Mouse (Mus musculus): ENCODE data around the gene Tinag. TPM values are rescaled to one million over a fixed set of nuclear protein-coding genes. Genes with fewer than 3 reads are reported as not detected.
"Not testable (repeated sequence)": the region's sequence is repeated elsewhere in the genome, so short reads cannot be mapped to it uniquely, and the experiment has no call there.

Tinag gene
- total RNA-seq (2021), result under 1 TPM in 1 of 2 experiments, not detected in 1; 0.29 TPM
- long read RNA-seq, experiment 1, result 0 reads
- long read RNA-seq, experiment 2, result 0 reads

DNA sequence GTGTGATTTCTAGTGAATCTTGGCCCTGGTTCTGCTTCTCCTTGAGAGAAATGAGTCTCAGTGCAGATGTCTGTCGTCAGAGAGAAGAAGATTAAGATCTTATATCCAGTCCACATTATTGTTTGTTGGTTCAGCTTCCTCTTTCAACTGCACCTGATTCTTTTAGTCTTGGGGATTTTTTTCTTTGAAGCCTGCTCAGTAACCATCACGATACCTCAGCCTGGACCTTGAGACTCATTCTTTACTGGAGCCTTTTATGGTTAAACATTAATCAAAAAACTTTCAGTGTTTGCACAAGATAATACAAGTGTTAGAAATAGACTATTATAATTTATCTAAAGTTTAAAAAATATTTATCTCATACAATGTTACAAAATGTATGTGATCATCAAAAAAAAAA, at the start of gene Tinag:
Gene Tinag (minus strand): TSS at position 210 of the 400 bp plus-strand sequence.
- DNase-seq (ENCODE audit: low spot score in 2 of 2), result no peak

DNA sequence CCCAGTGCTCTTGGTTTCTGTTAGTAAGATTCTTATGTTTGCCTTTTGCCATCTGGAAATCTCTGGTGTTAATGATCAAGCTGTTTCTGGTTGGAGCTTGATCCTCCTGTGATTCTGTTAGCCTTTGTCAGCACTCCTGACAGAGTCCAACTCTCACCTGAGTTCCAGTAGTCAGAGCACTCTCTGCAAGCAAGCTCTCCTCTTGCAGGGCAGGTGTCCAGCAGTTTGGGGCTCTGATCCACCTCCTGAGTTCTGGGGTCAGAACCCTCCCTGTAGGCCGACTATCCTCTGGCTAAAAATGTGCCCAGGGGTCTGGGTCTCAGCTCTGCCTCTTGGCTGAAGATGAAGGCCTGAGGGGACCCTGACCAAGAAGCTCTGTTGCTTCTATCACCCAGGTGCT, 37.6 kb upstream of the Tinag start:
- DNase-seq (ENCODE audit: low spot score in 2 of 2), result not testable (repeated sequence)

DNA sequence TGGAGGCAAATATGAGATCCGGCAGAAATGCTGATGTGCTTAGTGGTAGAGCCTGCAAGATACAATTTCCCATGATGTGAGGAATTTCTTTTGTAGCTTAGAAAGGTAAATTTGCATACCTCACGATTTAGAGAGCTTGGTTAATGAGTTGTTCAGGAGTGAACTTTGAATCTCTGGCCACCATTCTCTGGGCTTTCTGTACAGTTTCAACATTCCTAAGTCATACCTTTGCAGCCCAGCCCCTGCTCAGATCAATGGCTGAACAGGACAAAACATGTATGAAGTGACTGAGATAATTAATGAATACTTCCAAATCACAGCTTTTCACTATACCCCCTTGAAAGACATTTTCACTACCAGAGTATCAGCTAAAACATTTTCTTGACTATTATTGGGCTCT, 26.1 kb upstream of the Tinag start:
- DNase-seq (ENCODE audit: low spot score in 2 of 2), result no peak

DNA sequence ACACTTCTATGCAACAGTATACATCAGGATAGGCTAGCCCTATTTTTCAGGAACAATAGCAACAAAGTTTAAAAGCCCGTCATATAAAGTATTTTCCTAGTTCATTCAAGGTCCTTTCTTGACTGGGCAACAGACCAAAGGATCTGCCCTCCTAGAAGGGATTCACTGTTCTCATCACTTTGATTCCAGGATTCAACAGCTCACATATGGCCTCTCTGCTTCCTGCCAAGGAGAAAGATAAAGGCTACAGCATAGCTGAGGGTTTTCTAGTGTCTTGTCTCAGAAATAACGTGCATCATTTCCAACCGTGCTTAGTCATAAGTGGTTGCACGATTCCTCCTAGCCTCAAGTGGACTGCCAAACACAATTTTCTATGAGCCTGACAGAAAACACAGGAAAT, 11.0 kb upstream of the Tinag start:
- DNase-seq (ENCODE audit: low spot score in 2 of 2), result no peak

DNA sequence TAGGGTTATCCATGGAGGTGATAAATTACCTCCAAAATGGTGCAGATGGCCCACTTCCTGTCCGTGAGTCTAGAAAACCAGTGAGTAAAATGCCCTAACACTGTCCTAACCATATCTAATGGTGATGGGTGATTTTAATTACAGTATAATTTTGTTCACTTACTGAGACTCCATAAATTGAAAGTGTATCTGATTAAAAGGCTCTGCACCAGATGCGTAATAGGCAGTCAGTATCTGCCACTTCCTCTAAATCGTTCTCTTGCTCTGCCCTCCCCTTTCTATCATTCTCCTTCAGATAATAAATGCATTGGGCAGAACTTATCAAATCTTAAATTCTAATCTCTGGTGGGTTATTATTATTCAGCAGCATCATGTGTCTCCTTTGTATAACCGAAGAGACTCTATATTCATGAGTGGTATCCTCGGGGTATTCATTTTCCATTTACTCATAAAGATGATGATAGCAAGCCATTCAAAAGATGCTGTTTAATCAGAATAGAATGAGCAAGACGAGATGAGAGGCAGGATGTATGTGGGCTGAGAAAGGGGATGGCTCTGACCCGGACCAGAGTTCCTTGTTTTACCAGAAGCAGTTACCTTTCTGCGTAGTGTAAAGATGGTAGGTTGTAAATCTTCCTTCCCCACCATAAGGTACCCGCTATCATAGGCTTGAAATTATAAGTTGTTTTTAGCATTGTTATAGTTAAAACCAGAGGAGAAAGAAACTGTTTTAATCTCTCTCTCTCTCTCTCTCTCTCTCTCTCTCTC, 9.0 kb upstream of the Tinag start:
- no peak for DNase-seq (ENCODE audit: low spot score in 2 of 2)

DNA sequence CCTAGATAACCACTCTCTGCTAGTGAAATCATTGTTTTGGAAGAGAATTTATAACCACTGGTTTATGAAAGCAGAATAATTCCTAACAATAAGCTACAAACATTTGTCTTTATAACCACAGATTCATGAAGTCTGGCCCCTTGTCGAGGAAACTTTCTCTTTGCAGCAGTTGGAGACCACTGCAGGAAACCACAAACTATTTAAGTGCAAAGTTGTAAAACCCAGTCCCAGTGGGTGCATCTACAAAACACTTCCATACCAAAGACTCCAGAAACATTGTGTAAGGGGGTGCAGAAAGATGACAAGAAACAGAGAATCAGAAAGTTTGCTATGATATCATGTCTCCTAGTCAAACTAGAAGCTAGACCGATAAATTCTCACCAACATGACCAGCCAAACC, 5.8 kb upstream of the Tinag start:
- no peak for DNase-seq (ENCODE audit: low spot score in 2 of 2)

DNA sequence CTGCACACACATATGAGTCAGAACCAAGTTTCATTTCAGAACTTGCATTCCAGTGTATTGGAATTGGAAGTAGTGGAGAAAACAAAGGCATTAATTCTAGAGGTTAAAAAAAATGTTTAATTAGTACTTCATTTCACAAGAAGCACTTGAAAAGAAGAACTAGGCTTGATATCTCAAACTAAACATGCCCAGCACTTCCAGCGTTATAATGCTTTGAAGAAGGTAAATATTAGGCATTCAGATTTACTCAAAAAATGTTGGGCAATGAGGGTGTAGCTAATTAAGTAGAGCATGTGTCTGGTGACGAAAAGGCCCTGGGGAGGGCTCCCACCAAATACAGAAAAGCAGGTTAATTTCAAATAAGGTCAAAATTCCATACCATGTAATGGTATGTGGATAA, 4.1 kb upstream of the Tinag start:
- DNase-seq (ENCODE audit: low spot score in 2 of 2), result no peak

DNA sequence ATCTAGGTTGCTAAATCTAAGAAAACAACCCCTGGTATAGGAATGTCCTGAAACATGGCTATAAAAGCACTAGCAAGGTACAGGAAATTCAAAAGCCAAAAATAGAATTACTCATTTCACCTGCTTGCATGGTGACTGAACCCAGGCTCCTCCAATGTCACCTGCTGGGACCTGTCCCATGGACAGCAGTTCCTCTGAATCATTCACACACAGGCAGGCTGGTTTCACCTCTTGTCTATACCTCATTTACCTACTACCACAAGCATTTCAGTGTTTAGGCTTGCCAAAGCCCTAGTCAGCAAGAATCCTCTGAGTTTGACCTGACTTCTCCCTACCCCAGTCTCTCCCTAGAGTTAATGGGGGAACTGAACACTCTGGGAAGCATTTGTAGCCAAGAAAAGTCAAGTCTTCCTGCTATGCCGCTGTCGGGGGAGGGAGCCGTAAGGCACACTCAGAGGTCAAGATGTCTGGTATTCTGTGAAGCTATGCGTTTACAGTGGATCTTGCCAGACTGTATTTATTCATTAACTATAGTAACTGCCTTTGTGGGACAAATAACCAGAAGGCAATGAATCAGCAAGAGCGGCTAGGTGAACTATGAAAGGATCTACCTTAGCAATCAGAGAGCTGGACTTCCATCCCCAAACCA, 597 bp upstream of the Tinag start:
- DNase-seq (ENCODE audit: low spot score in 2 of 2), result no peak

DNA sequence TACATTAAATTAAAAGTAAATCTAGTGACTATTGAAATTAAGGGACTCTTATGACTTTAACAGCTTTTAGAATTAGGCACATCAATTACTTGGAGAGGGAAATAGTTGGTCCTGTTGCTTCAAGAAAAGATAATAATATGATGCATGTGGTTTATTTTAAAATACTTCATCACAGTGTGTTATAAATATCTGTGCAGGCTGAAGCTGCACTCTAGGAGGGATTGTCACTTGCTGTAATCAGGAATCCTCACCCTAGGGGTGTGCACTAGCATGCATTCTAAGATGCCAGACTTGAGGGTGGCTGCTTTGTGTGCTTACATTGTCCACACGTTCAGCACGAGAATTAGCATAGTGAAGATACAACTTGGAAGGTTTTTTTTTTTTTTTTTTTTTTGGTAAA, 10.2 kb downstream of the Tinag start:
- no peak for DNase-seq (ENCODE audit: low spot score in 2 of 2)

DNA sequence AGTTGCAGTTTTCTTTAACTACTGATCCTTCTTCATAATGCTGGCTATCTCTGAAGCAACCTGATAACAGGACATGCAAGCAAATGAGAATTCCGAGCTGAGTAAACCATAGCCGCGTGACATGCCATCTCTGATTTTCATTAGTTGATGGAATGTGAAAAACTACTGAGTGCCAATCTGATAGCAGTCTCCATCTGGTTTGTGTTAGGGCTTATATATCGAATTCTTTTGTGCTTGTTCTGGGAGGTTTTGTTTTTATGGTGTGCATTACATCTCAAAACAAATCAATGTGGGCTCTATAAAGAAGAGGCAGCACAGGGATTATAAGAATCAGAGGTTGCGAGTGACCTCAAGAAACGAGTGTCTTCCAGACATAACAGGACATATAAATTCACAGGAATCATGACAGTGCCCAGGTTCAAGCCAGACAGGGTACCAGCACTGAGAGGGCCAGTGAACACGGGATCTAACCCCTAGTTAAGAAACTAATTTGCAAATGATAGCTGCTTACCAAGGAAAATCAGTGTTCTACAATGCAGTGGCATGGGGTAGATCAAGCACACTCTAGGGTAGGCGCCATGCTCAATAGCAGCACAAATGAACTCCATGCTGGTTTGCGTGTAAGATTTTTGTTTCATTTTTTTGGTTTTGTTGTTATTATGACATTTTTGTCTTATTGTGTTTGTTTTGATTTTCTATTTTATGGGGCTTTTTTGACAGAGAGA, 13.0 kb downstream of the Tinag start:
- DNase-seq (ENCODE audit: low spot score in 2 of 2), result no peak

DNA sequence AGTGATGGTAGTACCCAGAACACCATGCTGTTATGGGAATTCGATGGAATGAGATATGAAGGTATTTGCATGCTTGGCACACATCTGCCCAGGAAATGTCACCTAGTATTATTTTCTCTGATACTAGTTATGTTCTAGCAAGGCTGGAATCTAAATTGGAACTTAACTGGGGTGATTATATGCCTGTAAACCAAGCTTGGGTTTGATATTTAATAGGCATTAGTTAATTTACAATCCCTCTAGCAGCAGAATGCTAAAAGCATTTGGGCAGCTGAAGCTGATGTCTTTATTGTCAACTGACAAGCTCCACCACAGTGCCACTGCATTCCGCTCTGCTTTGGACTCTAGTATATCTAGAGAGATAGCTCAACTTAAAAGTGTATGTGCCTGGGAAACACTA, 20.3 kb downstream of the Tinag start:
- no peak for DNase-seq (ENCODE audit: low spot score in 2 of 2)

DNA sequence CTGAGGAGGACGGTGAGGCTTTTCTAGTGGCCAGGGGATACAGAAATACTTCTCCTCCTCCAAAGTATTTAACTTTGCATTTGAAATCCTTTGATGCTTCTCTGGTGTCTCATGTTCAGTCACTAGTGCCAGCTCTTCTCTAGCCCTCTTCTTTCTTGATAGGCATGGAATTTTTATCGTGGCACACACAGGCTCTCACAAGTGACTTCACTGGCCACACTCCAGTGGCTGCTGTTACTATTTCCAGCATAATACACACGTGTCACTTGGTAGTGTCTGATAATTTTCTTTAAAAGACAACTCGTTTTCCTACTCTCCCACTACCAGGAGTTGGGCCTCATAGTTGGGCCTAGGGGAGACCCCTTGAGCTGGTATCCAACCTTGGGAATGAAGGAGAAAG, 26.7 kb downstream of the Tinag start:
- DNase-seq (ENCODE audit: low spot score in 2 of 2), result no peak

DNA sequence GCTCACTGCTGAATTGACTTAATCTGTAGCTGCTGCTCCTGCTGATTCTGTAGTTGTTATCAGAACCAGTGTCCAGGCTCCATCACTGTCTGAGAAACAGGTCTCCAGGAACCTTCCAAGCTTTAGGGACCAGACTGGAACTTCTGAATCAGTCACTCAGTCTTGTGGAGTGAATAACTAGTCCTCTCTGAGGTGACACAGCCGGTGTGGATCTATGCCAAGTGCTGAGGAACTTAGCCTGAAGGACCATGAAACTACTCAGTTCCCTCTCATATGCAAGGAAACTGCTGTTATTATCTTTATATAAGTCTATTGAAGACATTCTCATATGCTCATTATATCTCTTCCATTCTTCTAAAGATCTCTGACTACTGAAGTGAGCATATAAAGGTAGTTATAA, 49.6 kb downstream of the Tinag start:
- DNase-seq (ENCODE audit: low spot score in 2 of 2), result no peak

DNA sequence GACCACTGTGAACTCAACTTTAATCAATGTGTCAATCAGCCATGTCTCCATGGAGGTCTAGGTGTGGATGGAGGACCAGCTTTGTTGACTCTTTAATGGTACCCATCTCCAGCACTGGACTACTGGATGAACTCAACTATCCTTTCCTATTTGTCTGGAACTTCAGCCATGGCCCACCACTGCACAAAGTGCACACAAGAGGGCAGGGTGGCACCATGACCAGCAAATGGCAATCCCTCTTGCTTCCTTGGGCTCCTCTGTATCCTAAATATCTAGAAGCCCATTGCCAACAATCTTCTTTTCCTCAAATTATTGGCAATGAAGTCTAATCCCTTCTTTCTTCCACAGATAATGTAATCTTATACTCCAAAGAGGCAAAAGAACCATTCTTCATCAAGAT, 55.6 kb downstream of the Tinag start:
- DNase-seq (ENCODE audit: low spot score in 2 of 2), result no peak

DNA sequence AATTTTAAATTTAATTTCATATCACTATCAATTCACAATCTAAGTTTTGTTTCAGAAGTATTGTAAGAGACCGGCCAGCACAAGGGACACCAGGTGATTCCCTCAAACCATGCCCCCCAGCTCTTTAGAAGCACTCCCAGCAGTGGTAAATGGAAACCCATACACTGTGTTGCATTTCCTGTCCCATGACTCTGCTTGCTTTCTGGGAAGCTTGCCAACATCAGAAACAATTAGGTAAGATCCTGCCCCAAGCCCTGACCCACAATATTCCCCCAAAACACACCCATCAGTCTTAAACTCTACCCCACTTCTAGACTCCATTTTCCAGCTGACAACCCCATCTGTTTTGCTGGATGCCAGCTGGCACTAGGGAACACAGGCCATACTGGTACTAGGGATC, 110.8 kb downstream of the Tinag start:
- no peak for DNase-seq (ENCODE audit: low spot score in 2 of 2)

DNA sequence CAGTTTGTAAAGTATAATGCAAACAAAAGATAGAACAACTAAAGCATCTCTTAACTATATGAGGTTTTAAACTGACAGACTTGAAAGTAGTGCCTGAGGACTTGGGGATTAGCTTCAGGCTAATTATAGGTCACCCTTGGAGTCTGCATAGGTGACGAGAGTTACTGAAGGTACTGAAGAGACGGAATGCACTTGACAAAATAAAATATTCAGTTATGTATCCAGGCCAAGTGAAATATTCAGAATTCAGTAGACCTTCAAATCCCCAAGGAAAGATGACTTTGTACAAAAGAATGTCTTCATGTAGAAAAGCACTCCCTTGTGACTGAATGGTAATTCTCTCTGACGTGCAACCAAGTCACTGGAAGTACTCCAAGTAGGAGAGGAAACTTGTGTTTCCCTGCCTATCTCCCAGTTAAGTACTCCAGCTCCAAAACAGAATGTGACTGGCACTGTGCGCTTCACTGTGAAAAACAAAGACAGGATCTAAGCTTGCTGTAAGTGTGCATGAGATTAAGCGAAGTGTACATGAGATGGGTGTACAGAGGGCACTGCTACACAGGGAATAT, 130.4 kb downstream of the Tinag start:
- DNase-seq (ENCODE audit: low spot score in 2 of 2), result no peak
